Comparison of ENCODE assay signal across 8 mouse cellular contexts in genomic region chr10:81376561-81377361, GRCm38 (mm10). TPM values are rescaled to one million over a fixed set of nuclear protein-coding genes. Genes with fewer than 3 reads are reported as not detected.
DNase-seq lines count a peak whose midpoint lies in the region; ATAC-seq and TF ChIP-seq lines count a peak whose summit lies in the region.

No protein-coding gene starts in this region.

- no peaks in the 10 kb centered on the region for H3K9me3 ChIP-seq in megakaryocyte, embryonic 14.5 days
- H3K9me3 ChIP-seq in intestine, embryonic 14.5 days (ENCODE audit: control insufficient read depth, low read length): no peaks in the 10 kb centered on the region
- H3K9me3 ChIP-seq in neural tube, embryonic 13.5 days: no peaks in the 10 kb centered on the region

- peaks cover 50% of the 10 kb centered on the region for H3K36me3 ChIP-seq in megakaryocyte, embryonic 14.5 days (replicated peaks; ENCODE audit: low read length)
- peaks cover 37% of the 10 kb centered on the region for H3K36me3 ChIP-seq in intestine, embryonic 14.5 days (ENCODE audit: control insufficient read depth, insufficient read depth, low read length)
- H3K36me3 ChIP-seq in neural tube, embryonic 13.5 days: peaks cover 29% of the 10 kb centered on the region

- peaks cover 87% of the 10 kb centered on the region for H3K4me1 ChIP-seq in megakaryocyte, embryonic 14.5 days
- H3K4me1 ChIP-seq in cortical plate, adult 2 months (ENCODE audit: control insufficient read depth, insufficient read depth, low read length): peaks cover 7% of the 10 kb centered on the region; the same call in 1 of the 2 replicates
- H3K4me1 ChIP-seq in intestine, embryonic 14.5 days (replicated peaks; ENCODE audit: control insufficient read depth, insufficient read depth, low read length): peaks cover 15% of the 10 kb centered on the region
- H3K4me1 ChIP-seq in neural tube, embryonic 13.5 days (replicated peaks): peaks cover 38% of the 10 kb centered on the region

- DNase-seq in intestine, embryonic 14.5 days (ENCODE audit: low spot score): peak; percentile 55
- no peak for DNase-seq in natural killer cell, adult 2 months (ENCODE audit: low spot score in 2 of 2)
- no peak for DNase-seq in layer of hippocampus, adult 11-12 months (ENCODE audit: low spot score)

- no peak for ATAC-seq in megakaryocyte, adult 5-6 weeks (ENCODE audit: poor library complexity, severe bottlenecking)
- no peak for ATAC-seq in intestine, embryonic 14.5 days (replicated peaks; ENCODE audit: low FRiP score, low TSS enrichment, low read depth)
- no peak for ATAC-seq in neural tube, embryonic 13.5 days (ENCODE audit: low read depth)
- no peak for ATAC-seq in granulocyte monocyte progenitor cell, adult 5-6 weeks (replicated peaks; ENCODE audit: poor library complexity, severe bottlenecking)

- H3K9ac ChIP-seq in intestine, embryonic 14.5 days (ENCODE audit: low read length): peak overlapping the region; percentile 85
- H3K9ac ChIP-seq in neural tube, embryonic 13.5 days: peak overlapping the region; percentile 86

- H3K27me3 ChIP-seq in megakaryocyte, embryonic 14.5 days (replicated peaks): no peaks in the 10 kb centered on the region
- H3K27me3 ChIP-seq in intestine, embryonic 14.5 days (replicated peaks; ENCODE audit: control insufficient read depth, insufficient read depth, low read length): no peaks in the 10 kb centered on the region
- no peaks in the 10 kb centered on the region for H3K27me3 ChIP-seq in neural tube, embryonic 13.5 days

- TF ChIP-seq CTCF in cortical plate, adult 2 months (IDR thresholded peaks at IDR 0.05; ENCODE audit: extremely low read depth, insufficient read depth, low read length): no peak

- H3K27ac ChIP-seq in cortical plate, adult 2 months (ENCODE audit: insufficient read depth, low read length): no peak overlapping the region
- H3K27ac ChIP-seq in intestine, embryonic 14.5 days (ENCODE audit: low read depth): peak overlapping the region; percentile 27; the same call in 1 of the 2 replicates
- no peak overlapping the region for H3K27ac ChIP-seq in neural tube, embryonic 13.5 days (replicated peaks)

- TF ChIP-seq POLR2A in cortical plate, adult 2 months (IDR thresholded peaks at IDR 0.05; ENCODE audit: extremely low read depth, insufficient read depth, low read length): no peak

- H3K4me3 ChIP-seq in megakaryocyte, embryonic 14.5 days (replicated peaks): peak overlapping the region; percentile 95
- H3K4me3 ChIP-seq in cortical plate, adult 2 months (ENCODE audit: insufficient read depth, low read length): peak overlapping the region; percentile 89
- H3K4me3 ChIP-seq in intestine, embryonic 14.5 days (ENCODE audit: low read depth, low read length): peak overlapping the region; percentile 71
- H3K4me3 ChIP-seq in neural tube, embryonic 13.5 days: peak overlapping the region; percentile 71

- WGBS in intestine, embryonic 14.5 days: 38% methylated on average over 6 of the region's 6 CpGs
- 44% methylated on average over 6 of the region's 6 CpGs for WGBS in neural tube, embryonic 13.5 days

- H3K4me2 ChIP-seq in intestine, embryonic 14.5 days (ENCODE audit: low read length): peak overlapping the region; percentile 86
- peak overlapping the region; percentile 86 for H3K4me2 ChIP-seq in neural tube, embryonic 13.5 days

RNA-seq across cellular contexts. Expression of gene Fzr1, which starts 1.6 kb away (rescaled TPM):
- 71.2 and 72.9 TPM in 2 replicates for polyA plus RNA-seq in megakaryocyte, embryonic 14.5 days (2012; ENCODE audit: insufficient read depth, low replicate concordance)
- 22.7 and 23.8 TPM in 2 replicates for total RNA-seq in megakaryocyte, adult 5-6 weeks (2015)
- total RNA-seq in megakaryocyte, adult 5-6 weeks (2017): 20.9 and 24.0 TPM in 2 replicates
- 75.5 and 76.0 TPM in 2 replicates for polyA plus RNA-seq in cortical plate, adult 2 months (2012; rRNA removed)
- polyA plus RNA-seq in intestine, embryonic 14.5 days (2014; fragmentation: Nextera tagmentation; extraction: Ambion mirVana): 93.3 and 93.9 TPM in 2 replicates
- 105 and 112 TPM in 2 replicates for polyA plus RNA-seq in neural tube, embryonic 13.5 days (2015; fragmentation: Nextera tagmentation; extraction: Ambion mirVana)
- total RNA-seq in granulocyte monocyte progenitor cell, adult 5-6 weeks (2014; fragmentation: Nextera tagmentation): 14.8 and 17.0 TPM in 2 replicates
- total RNA-seq in granulocyte monocyte progenitor cell, adult 5-6 weeks (2017): 13.5 and 15.3 TPM in 2 replicates

RNA-seq across cellular contexts. Expression of gene Dohh, which starts 7.5 kb away (rescaled TPM):
- polyA plus RNA-seq in megakaryocyte, embryonic 14.5 days (2012; ENCODE audit: insufficient read depth, low replicate concordance): 80.4 and 114 TPM in 2 replicates
- total RNA-seq in megakaryocyte, adult 5-6 weeks (2015): 5.4 and 5.7 TPM in 2 replicates
- 21.9 and 42.4 TPM in 2 replicates for total RNA-seq in megakaryocyte, adult 5-6 weeks (2017)
- polyA plus RNA-seq in cortical plate, adult 2 months (2012; rRNA removed): 106 and 108 TPM in 2 replicates
- polyA plus RNA-seq in intestine, embryonic 14.5 days (2014; fragmentation: Nextera tagmentation; extraction: Ambion mirVana): 70.7 and 70.8 TPM in 2 replicates
- polyA plus RNA-seq in neural tube, embryonic 13.5 days (2015; fragmentation: Nextera tagmentation; extraction: Ambion mirVana): 72.2 and 75.2 TPM in 2 replicates
- 12.2 and 34.9 TPM in 2 replicates for total RNA-seq in granulocyte monocyte progenitor cell, adult 5-6 weeks (2014; fragmentation: Nextera tagmentation)
- total RNA-seq in granulocyte monocyte progenitor cell, adult 5-6 weeks (2017): 41.8 and 46.2 TPM in 2 replicates

RNA-seq across cellular contexts. Expression of gene Gm48551, which starts 7.5 kb away (rescaled TPM):
- 0.89 TPM in 1 of 2 replicates, not detected in the other for polyA plus RNA-seq in megakaryocyte, embryonic 14.5 days (2012; ENCODE audit: insufficient read depth, low replicate concordance)
- 0.83 and 2.9 TPM in 2 replicates for total RNA-seq in megakaryocyte, adult 5-6 weeks (2015)
- 0.33 TPM in 1 of 2 replicates, not detected in the other for total RNA-seq in megakaryocyte, adult 5-6 weeks (2017)
- polyA plus RNA-seq in cortical plate, adult 2 months (2012; rRNA removed): 5.8 and 5.9 TPM in 2 replicates
- 2.4 and 4.2 TPM in 2 replicates for polyA plus RNA-seq in intestine, embryonic 14.5 days (2014; fragmentation: Nextera tagmentation; extraction: Ambion mirVana)
- 5.2 and 8.2 TPM in 2 replicates for polyA plus RNA-seq in neural tube, embryonic 13.5 days (2015; fragmentation: Nextera tagmentation; extraction: Ambion mirVana)
- 4.0 TPM in 1 of 2 replicates, not detected in the other for total RNA-seq in granulocyte monocyte progenitor cell, adult 5-6 weeks (2014; fragmentation: Nextera tagmentation)
- total RNA-seq in granulocyte monocyte progenitor cell, adult 5-6 weeks (2017): 0.30 TPM in 1 of 2 replicates, not detected in the other

RNA-seq across cellular contexts. Expression of gene 4930404N11Rik, which starts 11.1 kb away (rescaled TPM):
- polyA plus RNA-seq in megakaryocyte, embryonic 14.5 days (2012; ENCODE audit: insufficient read depth, low replicate concordance): 30.6 and 109 TPM in 2 replicates
- total RNA-seq in megakaryocyte, adult 5-6 weeks (2015): 0.49 and 1.3 TPM in 2 replicates
- total RNA-seq in megakaryocyte, adult 5-6 weeks (2017): 0.37 and 0.49 TPM in 2 replicates
- 0.45 and 0.52 TPM in 2 replicates for polyA plus RNA-seq in cortical plate, adult 2 months (2012; rRNA removed)
- 0.58 and 0.59 TPM in 2 replicates for polyA plus RNA-seq in intestine, embryonic 14.5 days (2014; fragmentation: Nextera tagmentation; extraction: Ambion mirVana)
- 0.68 and 0.87 TPM in 2 replicates for polyA plus RNA-seq in neural tube, embryonic 13.5 days (2015; fragmentation: Nextera tagmentation; extraction: Ambion mirVana)
- total RNA-seq in granulocyte monocyte progenitor cell, adult 5-6 weeks (2014; fragmentation: Nextera tagmentation): not detected in 2 replicates
- 0.10 and 0.26 TPM in 2 replicates for total RNA-seq in granulocyte monocyte progenitor cell, adult 5-6 weeks (2017)

RNA-seq across cellular contexts. Expression of gene Gm48552, which starts 12.0 kb away (rescaled TPM):
- 8.4 TPM in 1 of 2 replicates, not detected in the other for polyA plus RNA-seq in megakaryocyte, embryonic 14.5 days (2012; ENCODE audit: insufficient read depth, low replicate concordance)
- total RNA-seq in megakaryocyte, adult 5-6 weeks (2015): not detected in 2 replicates
- 0.26 and 1.4 TPM in 2 replicates for total RNA-seq in megakaryocyte, adult 5-6 weeks (2017)
- 6.8 and 7.8 TPM in 2 replicates for polyA plus RNA-seq in cortical plate, adult 2 months (2012; rRNA removed)
- polyA plus RNA-seq in intestine, embryonic 14.5 days (2014; fragmentation: Nextera tagmentation; extraction: Ambion mirVana): 0.37 and 0.44 TPM in 2 replicates
- 1.3 and 2.5 TPM in 2 replicates for polyA plus RNA-seq in neural tube, embryonic 13.5 days (2015; fragmentation: Nextera tagmentation; extraction: Ambion mirVana)
- 2.2 TPM in 1 of 2 replicates, not detected in the other for total RNA-seq in granulocyte monocyte progenitor cell, adult 5-6 weeks (2014; fragmentation: Nextera tagmentation)
- not detected in 2 replicates for total RNA-seq in granulocyte monocyte progenitor cell, adult 5-6 weeks (2017)
